Mouse (Mus musculus): Measurements from ENCODE around the gene St6galnac3. TPM values are rescaled to one million over a fixed set of nuclear protein-coding genes. Genes with fewer than 3 reads are reported as not detected.

Gene St6galnac3
- polyA plus RNA-seq, 1 experiment from 2014 or later: 34.4 TPM

DNA sequence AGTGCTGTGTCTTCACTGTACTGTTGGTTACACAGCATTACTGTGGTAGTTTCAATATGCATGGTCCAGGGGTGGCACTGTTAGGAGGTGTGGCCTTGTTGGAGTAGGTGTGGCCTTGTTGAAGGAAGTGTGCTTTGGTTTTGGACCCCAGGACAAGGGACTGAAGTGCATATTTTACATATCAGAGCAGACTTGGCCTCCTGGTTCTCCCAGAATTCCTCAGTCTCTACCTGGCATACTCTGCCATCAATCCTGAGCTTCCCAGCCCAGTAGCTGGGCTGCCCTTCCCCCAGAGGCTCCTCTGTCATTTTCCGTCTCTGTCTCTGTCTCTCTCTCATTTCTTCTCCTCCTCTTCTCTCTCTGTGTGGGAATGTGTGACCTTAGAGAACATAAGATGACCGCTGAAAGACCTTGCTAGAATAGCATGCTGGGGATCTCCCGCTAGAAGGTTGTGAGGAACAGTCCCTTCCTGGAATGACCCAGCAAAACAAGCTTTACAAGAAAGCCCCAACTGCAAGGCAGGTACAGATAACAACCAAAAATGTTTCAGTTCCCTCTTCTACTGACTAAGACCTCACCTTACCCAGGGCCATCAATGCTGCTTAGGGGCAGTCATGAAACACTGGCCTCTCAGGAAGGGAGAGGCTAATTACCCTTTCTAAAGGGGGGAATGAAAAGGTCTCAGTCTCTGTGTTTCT, 272.5 kb downstream of the St6galnac3 start:
- 97% methylated on average over 3 of the region's 3 CpGs for WGBS
- TF ChIP-seq CTCF (IDR thresholded peaks at IDR 0.05; ENCODE audit: low read depth): no peak
- H3K9me3 ChIP-seq (replicated peaks; ENCODE audit: low read length): no peaks in the 10 kb centered on the region
- H3K4me2 ChIP-seq (ENCODE audit: low read length): no peak overlapping the region
- H3K4me1 ChIP-seq (replicated peaks; ENCODE audit: insufficient read depth, low read length): no peaks in the 10 kb centered on the region
- H3K9ac ChIP-seq (ENCODE audit: low read depth, low read length): no peak overlapping the region
- DNase-seq (ENCODE audit: low spot score) (no peak), ATAC-seq (replicated peaks; ENCODE audit: low FRiP score, low read depth) (no peak)
- no peaks in the 10 kb centered on the region for H3K36me3 ChIP-seq (ENCODE audit: insufficient read depth, low read length)
- no peak overlapping the region for H3K27ac ChIP-seq
- H3K4me3 ChIP-seq (replicated peaks; ENCODE audit: low read depth, low read length): no peak overlapping the region
- no peaks in the 10 kb centered on the region for H3K27me3 ChIP-seq (ENCODE audit: insufficient read depth, low read length)

DNA sequence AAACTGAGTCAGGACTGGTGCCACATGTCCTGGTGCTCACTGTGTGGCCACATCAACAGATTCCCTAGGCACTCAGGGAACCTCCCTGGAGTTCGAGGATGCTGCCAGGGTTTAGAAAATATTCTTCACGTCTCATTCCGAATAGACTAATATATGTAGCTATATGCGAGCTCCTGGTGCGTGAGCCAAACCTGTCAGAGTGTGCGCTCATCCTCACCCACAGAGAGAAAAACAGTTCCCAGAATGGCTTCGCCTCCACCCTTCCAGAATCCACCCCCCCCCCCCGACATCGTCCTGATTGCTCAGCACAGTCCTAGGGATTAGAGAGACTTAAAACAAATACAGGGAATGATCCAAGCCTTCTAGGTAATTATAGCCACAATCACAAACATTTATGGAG, 283.6 kb downstream of the St6galnac3 start:
- no peak overlapping the region for H3K9ac ChIP-seq (ENCODE audit: low read depth, low read length)
- no peaks in the 10 kb centered on the region for H3K27me3 ChIP-seq (ENCODE audit: insufficient read depth, low read length)
- ATAC-seq (replicated peaks; ENCODE audit: low FRiP score, low read depth): no peak
- DNase-seq (ENCODE audit: low spot score): no peak
- H3K9me3 ChIP-seq (replicated peaks; ENCODE audit: low read length): no peaks in the 10 kb centered on the region
- TF ChIP-seq CTCF (IDR thresholded peaks at IDR 0.05; ENCODE audit: low read depth): no peak
- no peak overlapping the region for H3K27ac ChIP-seq
- H3K36me3 ChIP-seq (ENCODE audit: insufficient read depth, low read length): no peaks in the 10 kb centered on the region
- H3K4me3 ChIP-seq (replicated peaks; ENCODE audit: low read depth, low read length): no peak overlapping the region
- no peak overlapping the region for H3K4me2 ChIP-seq (ENCODE audit: low read length)
- no peaks in the 10 kb centered on the region for H3K4me1 ChIP-seq (replicated peaks; ENCODE audit: insufficient read depth, low read length)
- 76% methylated on average over 9 of the region's 9 CpGs for WGBS

DNA sequence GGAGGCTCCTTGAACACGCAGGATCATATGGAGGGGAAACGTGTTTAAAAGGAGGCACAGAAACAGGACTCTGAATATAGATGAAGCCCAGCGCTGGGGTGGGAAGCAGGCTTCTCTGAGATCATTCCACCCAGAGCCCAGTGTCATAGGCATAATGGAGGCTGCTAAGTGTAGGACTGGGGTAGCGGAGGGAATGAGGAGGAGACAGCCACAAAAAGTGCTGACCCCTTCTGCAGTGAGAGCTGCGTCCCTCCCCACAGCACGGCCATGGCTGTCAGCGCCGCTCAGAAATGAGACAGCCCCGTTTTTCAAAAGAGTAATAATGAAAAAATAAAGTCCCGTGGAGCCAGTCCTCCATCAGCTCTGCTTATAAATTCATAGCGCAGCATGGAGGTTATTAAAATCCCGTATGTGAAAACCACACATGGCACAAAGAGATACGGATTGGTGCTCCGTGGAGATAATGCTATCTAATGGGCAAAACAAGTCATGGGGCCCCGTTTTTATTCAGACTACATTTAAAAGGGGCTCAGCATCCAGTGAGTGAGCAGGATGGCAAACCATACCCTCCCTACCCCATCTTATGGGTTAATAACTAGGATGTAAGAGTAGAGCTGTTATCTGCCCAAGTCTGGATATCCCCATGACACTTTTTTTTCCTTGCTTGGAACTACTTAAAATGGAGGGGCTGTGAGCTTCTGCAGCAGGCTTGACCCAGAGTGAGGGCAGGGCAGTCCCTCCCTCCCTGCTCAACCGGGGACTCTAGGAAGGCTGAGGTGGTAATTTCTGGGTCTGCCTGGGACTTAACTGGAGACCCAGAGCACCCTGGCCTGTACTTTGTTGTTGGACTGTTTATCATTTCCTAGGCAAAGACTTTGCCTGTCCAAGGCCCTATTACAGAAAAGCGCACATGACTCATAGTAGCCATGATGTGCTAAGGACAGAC, 288.6 kb downstream of the St6galnac3 start:
- Histone ChIP-seq H3K27ac (no peak overlapping the region), H3K9me3 (replicated peaks; ENCODE audit: low read length) (no peaks in the 10 kb centered on the region), H3K9ac (ENCODE audit: low read depth, low read length) (no peak overlapping the region), H3K4me1 (replicated peaks; ENCODE audit: insufficient read depth, low read length) (no peaks in the 10 kb centered on the region), H3K4me2 (ENCODE audit: low read length) (no peak overlapping the region), H3K27me3 (ENCODE audit: insufficient read depth, low read length) (no peaks in the 10 kb centered on the region), H3K4me3 (replicated peaks; ENCODE audit: low read depth, low read length) (no peak overlapping the region), H3K36me3 (ENCODE audit: insufficient read depth, low read length) (no peaks in the 10 kb centered on the region)
- no peak for TF ChIP-seq CTCF (IDR thresholded peaks at IDR 0.05; ENCODE audit: low read depth)
- WGBS: 81% methylated on average over 17 of the region's 17 CpGs
- ATAC-seq (replicated peaks; ENCODE audit: low FRiP score, low read depth) (no peak), DNase-seq (ENCODE audit: low spot score) (no peak)

DNA sequence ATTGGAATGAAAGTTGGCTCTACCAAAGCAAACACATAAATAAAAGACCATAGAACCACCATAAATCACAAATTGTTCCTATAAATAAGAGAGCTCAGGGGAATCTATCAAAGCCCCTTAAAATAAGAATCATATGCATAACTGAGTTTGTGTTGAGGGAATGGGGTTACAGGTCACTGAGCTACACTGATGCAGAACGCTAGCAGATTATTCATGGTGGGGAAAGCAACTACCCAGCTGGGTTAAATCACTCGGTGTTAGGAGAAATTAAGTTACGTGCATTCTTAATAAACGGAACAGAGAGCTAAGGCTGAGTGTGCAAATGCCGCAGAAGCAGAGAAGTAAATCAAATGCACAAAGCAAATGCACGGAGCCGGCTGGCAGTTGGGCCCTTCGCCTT, 292.0 kb downstream of the St6galnac3 start:
- TF ChIP-seq CTCF (IDR thresholded peaks at IDR 0.05; ENCODE audit: low read depth): no peak
- Histone ChIP-seq H3K36me3 (ENCODE audit: insufficient read depth, low read length) (no peaks in the 10 kb centered on the region), H3K27ac (no peak overlapping the region), H3K4me1 (replicated peaks; ENCODE audit: insufficient read depth, low read length) (no peaks in the 10 kb centered on the region), H3K4me3 (replicated peaks; ENCODE audit: low read depth, low read length) (no peak overlapping the region), H3K9me3 (replicated peaks; ENCODE audit: low read length) (no peaks in the 10 kb centered on the region), H3K4me2 (ENCODE audit: low read length) (no peak overlapping the region), H3K27me3 (ENCODE audit: insufficient read depth, low read length) (no peaks in the 10 kb centered on the region), H3K9ac (ENCODE audit: low read depth, low read length) (no peak overlapping the region)
- DNase-seq (ENCODE audit: low spot score) (peak; percentile 89), ATAC-seq (replicated peaks; ENCODE audit: low FRiP score, low read depth) (peak; percentile 43; the same call in 1 of the 2 replicates)
- 28% methylated on average over 8 of the region's 8 CpGs for WGBS

DNA sequence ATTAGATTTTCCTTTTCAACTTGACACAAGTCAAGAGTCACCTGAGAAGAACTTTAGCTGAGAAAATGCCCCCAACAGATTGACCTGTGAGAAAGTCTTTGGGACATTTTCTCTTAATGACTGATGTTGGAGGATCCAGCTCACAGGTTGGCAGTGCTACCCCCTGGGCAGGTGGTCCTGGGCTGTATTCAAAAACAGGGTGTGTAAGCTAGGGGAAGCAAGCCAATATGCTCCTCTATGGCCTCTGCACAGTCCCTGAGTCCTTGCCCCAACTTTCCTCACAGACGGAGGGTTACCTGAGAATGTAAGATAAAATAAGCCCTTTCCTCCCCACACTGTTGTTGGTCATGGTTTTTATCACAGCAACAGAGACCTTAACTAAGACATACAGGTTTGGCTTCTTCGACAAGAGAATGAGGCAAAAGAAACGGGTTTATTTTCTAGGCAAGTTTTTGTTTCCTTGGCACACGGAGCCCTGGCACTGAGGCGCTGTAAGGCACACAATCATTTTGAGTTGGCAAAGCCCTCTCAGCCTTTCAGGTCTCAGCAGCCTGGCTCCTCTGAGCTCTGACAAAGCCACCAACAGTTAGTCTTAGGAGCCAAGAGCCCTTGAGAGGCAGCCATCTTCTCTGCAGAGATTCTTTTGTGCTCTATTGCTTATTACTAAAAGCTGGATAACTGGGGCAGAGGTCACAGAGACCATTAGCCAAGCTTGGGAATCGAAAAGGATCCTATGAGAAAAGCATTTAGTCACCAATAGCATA, 292.7 kb downstream of the St6galnac3 start:
- WGBS: 92% methylated on average over 6 of the region's 6 CpGs
- Histone ChIP-seq H3K27ac (no peak overlapping the region), H3K27me3 (ENCODE audit: insufficient read depth, low read length) (no peaks in the 10 kb centered on the region), H3K9me3 (replicated peaks; ENCODE audit: low read length) (no peaks in the 10 kb centered on the region), H3K4me1 (replicated peaks; ENCODE audit: insufficient read depth, low read length) (no peaks in the 10 kb centered on the region), H3K9ac (ENCODE audit: low read depth, low read length) (no peak overlapping the region), H3K36me3 (ENCODE audit: insufficient read depth, low read length) (no peaks in the 10 kb centered on the region), H3K4me2 (ENCODE audit: low read length) (no peak overlapping the region), H3K4me3 (replicated peaks; ENCODE audit: low read depth, low read length) (no peak overlapping the region)
- ATAC-seq (replicated peaks; ENCODE audit: low FRiP score, low read depth): no peak
- no peak for TF ChIP-seq CTCF (IDR thresholded peaks at IDR 0.05; ENCODE audit: low read depth)
- DNase-seq (ENCODE audit: low spot score): peak; percentile 31

DNA sequence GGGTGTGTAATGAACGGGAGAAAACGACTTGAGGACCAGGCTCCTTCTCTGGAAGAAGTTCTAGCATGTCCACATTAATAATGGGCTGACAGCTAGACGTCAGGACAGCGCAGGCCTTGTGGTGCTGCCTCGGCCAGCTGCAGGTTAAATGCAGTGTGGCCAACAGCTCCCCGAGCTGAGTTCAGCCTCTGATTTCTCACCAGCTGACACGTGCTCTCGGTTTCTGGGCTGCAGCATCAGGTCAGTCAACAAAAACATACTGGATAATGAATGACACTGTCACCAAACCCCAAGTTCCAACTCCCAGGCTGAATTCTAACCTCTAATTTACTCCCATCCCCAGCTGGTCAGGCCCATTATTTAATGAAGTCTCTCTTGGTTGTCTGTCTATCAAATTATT, 295.1 kb downstream of the St6galnac3 start:
- Histone ChIP-seq H3K4me2 (ENCODE audit: low read length) (no peak overlapping the region), H3K9me3 (replicated peaks; ENCODE audit: low read length) (no peaks in the 10 kb centered on the region), H3K27ac (no peak overlapping the region), H3K4me3 (replicated peaks; ENCODE audit: low read depth, low read length) (no peak overlapping the region), H3K36me3 (ENCODE audit: insufficient read depth, low read length) (no peaks in the 10 kb centered on the region), H3K9ac (ENCODE audit: low read depth, low read length) (no peak overlapping the region), H3K27me3 (ENCODE audit: insufficient read depth, low read length) (no peaks in the 10 kb centered on the region), H3K4me1 (replicated peaks; ENCODE audit: insufficient read depth, low read length) (no peaks in the 10 kb centered on the region)
- DNase-seq (ENCODE audit: low spot score) (no peak), ATAC-seq (replicated peaks; ENCODE audit: low FRiP score, low read depth) (no peak)
- no peak for TF ChIP-seq CTCF (IDR thresholded peaks at IDR 0.05; ENCODE audit: low read depth)
- 32% methylated on average over 8 of the region's 8 CpGs for WGBS

All from kidney, postnatal 0 days (tissue).